Mouse (Mus musculus): ENCODE data around the gene Gm28041.

DNA sequence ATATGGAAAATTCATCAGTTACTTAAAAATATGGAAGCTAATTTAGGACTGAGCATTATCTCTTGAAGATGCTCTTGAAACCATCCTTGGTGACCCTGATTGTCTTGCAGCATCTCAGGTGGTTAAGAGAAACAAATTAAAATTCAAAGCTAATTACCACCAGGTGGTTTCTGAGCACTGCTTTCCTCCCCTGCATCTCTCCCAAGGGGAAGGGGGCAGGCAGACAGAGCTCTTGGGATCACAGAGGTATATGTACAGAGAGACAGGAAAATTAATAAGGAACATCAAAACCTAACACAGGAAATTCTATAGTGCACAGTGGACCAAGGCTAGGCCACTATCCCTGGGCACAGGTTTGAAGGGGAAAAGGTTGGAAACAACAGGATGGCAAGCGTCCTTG is 42.7 kb downstream of the Gm28041 start:
- TF ChIP-seq CTCF (IDR thresholded peaks at IDR 0.05; ENCODE audit: borderline replicate concordance, insufficient read depth, low read length), result no peak
- no peak for TF ChIP-seq POLR2A (IDR thresholded peaks at IDR 0.05; ENCODE audit: low read depth, low read length)
